Mouse (Mus musculus) liver, embryonic 14.5 days (tissue): ENCODE results near the gene Pkp1. TPM values are rescaled to one million over a fixed set of nuclear protein-coding genes. Genes with fewer than 3 reads are reported as not detected.

Source experiments
- ATAC-seq: fragments of 200-750 bp; cut with Nextera tagmentation; 2 replicates; pipeline ENCODE4 v1.8.0; 2017; ENCODE audit warnings: moderate number of reproducible peaks, mild to moderate bottlenecking, moderate library complexity; ENCODE audit not compliant: insufficient read depth
- DNase-seq, 3 experiments: peaks; one replicate each; pipeline ENCODE4 v3.0.0-alpha.2; 2012 to 2013; ENCODE audit warnings: low read depth in 3 of 3, low spot score in 3 of 3
- H3K27ac ChIP-seq: fragments of 300-500 bp; sonication (generic); 2 replicates; pipeline ENCODE4 v1.5.1; 2014; ENCODE audit warnings: moderate library complexity, mild to moderate bottlenecking, control low read depth, inconsistent platforms
- H3K27me3 ChIP-seq: fragments of 300-500 bp; sonication (generic); 2 replicates; pipeline ENCODE4 v1.6.1; 2014; ENCODE audit warnings: mild to moderate bottlenecking, low read length, moderate library complexity; ENCODE audit not compliant: control insufficient read depth, insufficient read depth
- H3K36me3 ChIP-seq: fragments of 300-500 bp; sonication (generic); replicated peaks from 2 replicates; pipeline ENCODE4 v1.6.1; 2014; ENCODE audit warnings: low read depth; ENCODE audit not compliant: control insufficient read depth, insufficient read depth
- H3K4me1 ChIP-seq, 2 experiments: fragments of 200-500 bp in 1 of 2; fragments of 300-500 bp in 1 of 2; sonication (generic) in 1 of 2; replicated peaks; 2 replicates each; pipeline ENCODE4 v1.6.1; 2012 to 2014; ENCODE audit warnings: antibody characterized with exemption in 1 of 2, inconsistent platforms in 1 of 2, low read length in 1 of 2; ENCODE audit not compliant: control insufficient read depth in 2 of 2, insufficient read depth in 2 of 2
- H3K4me2 ChIP-seq: fragments of 300-500 bp; sonication (generic); 2 replicates; pipeline ENCODE4 v1.6.1; 2014; ENCODE audit warnings: low read depth, mild to moderate bottlenecking, control low read depth, moderate library complexity
- H3K4me3 ChIP-seq, 2 experiments: fragments of 200-500 bp in 1 of 2; fragments of 300-500 bp in 1 of 2; sonication (generic) in 1 of 2; 2 replicates each; pipeline ENCODE4 v1.5.1; 2012 to 2014; ENCODE audit warnings: low read depth in 2 of 2, low read length in 2 of 2, mild to moderate bottlenecking in 2 of 2, control low read depth in 1 of 2, inconsistent platforms in 1 of 2, moderate library complexity in 1 of 2; ENCODE audit not compliant: insufficient read depth in 1 of 2
- H3K9ac ChIP-seq: fragments of 300-500 bp; sonication (generic); replicated peaks from 2 replicates; pipeline ENCODE4 v1.6.1; 2014; ENCODE audit warnings: mild to moderate bottlenecking, control low read depth, moderate library complexity
- H3K9me3 ChIP-seq: fragments of 300-500 bp; sonication (generic); 2 replicates; pipeline ENCODE4 v1.6.1; 2016; ENCODE audit warnings: low read length, mixed read lengths; ENCODE audit not compliant: control insufficient read depth
- CTCF ChIP-seq: IDR thresholded peaks from 2 replicates; pipeline ENCODE4 v1.5.1; 2016; ENCODE audit warnings: antibody characterized with exemption, low read depth, control low read depth
- EP300 ChIP-seq: IDR thresholded peaks from 2 replicates; pipeline ENCODE4 v1.6.1; 2016; ENCODE audit warnings: antibody characterized with exemption, low read depth
- WGBS: fragments of 180-500 bp; shearing (Covaris S2); extraction: QIAGEN DNeasy Blood & Tissue Kit; methylation state at CpG from one replicate; pipeline ENCODE4 v1.1.7; 2014; ENCODE audit not compliant: insufficient replicate concordance; 5-methylcytosine and 5-hydroxymethylcytosine counted together
- polyA plus RNA-seq, 2 experiments: library from polyadenylated mRNA; depleted of rRNA in 1 of 2; stranded (reverse) in 1 of 2; unstranded in 1 of 2; fragments of >200 nt; fragmentation: Nextera tagmentation in 1 of 2; extraction: Ambion mirVana in 1 of 2; gene quantifications; 2 replicates each; pipeline versions ENCODE4 v1.2.1 to v1.2.3; 2012 to 2014

The Pkp1 gene
- polyA plus RNA-seq, 2 experiments = 0.02 TPM; not detected in 1

GRCm38 (mm10) chr1:135861091-135861490 is 57.9 kb downstream of the Pkp1 start:
- no peak for ATAC-seq
- no peak overlapping the region for H3K27ac ChIP-seq
- H3K9ac ChIP-seq = no peak overlapping the region
- no peaks in the 10 kb centered on the region for H3K36me3 ChIP-seq
- TF ChIP-seq EP300 (no peak), CTCF (no peak)
- peaks cover 0 to 4% of the 10 kb centered on the region in 2 experiments; a peak in 1 of 4 replicates for H3K4me1 ChIP-seq
- H3K4me2 ChIP-seq = no peak overlapping the region
- H3K9me3 ChIP-seq = no peaks in the 10 kb centered on the region
- DNase-seq = no peak
- no peaks in the 10 kb centered on the region for H3K27me3 ChIP-seq
- H3K4me3 ChIP-seq = no peak overlapping the region
- 46% methylated on average over 5 of the region's 5 CpGs for WGBS

- H3K4me3 ChIP-seq = no peak overlapping the region
- TF ChIP-seq EP300 = no peak
- no peak for TF ChIP-seq CTCF
- WGBS = 70% methylated on average over 7 of the region's 7 CpGs
- no peaks in the 10 kb centered on the region for H3K9me3 ChIP-seq
- ATAC-seq (no peak), DNase-seq (no peak)
- H3K27me3 ChIP-seq = no peaks in the 10 kb centered on the region
- peaks cover 6 to 8% of the 10 kb centered on the region in 2 experiments; a peak in 3 of 4 replicates for H3K4me1 ChIP-seq
- no peak overlapping the region for H3K4me2 ChIP-seq
- no peak overlapping the region for H3K27ac ChIP-seq
- H3K9ac ChIP-seq = no peak overlapping the region
- no peaks in the 10 kb centered on the region for H3K36me3 ChIP-seq
Observed at GRCm38 (mm10) chr1:135858533-135858932, 60.5 kb downstream of the Pkp1 start.

- peaks cover 6 to 18% of the 10 kb centered on the region in 2 experiments for H3K4me1 ChIP-seq
- no peak for DNase-seq
- no peak overlapping the region for H3K4me3 ChIP-seq
- TF ChIP-seq CTCF (0 out of 2 replicates have a peak, but pooled peaks have one; percentile 5), EP300 (no peak)
- H3K9ac ChIP-seq = no peak overlapping the region
- ATAC-seq = peak; percentile 31; the same call in 1 of the 2 replicates
- H3K4me2 ChIP-seq = no peak overlapping the region
- no peak overlapping the region for H3K27ac ChIP-seq
- no peaks in the 10 kb centered on the region for H3K9me3 ChIP-seq
- 43% methylated on average over 11 of the region's 11 CpGs for WGBS
- no peaks in the 10 kb centered on the region for H3K27me3 ChIP-seq
- H3K36me3 ChIP-seq = no peaks in the 10 kb centered on the region
Observed at GRCm38 (mm10) chr1:135857137-135857775, 61.8 kb downstream of the Pkp1 start.

GRCm38 (mm10) chr1:135856070-135856469 is 62.9 kb downstream of the Pkp1 start:
- Histone ChIP-seq H3K4me3 (no peak overlapping the region), H3K4me1 (peaks cover 6 to 26% of the 10 kb centered on the region in 2 experiments), H3K27me3 (no peaks in the 10 kb centered on the region), H3K27ac (no peak overlapping the region), H3K4me2 (no peak overlapping the region), H3K9ac (no peak overlapping the region), H3K9me3 (no peaks in the 10 kb centered on the region), H3K36me3 (no peaks in the 10 kb centered on the region)
- WGBS = 66% methylated on average over 4 of the region's 4 CpGs
- no peak for DNase-seq
- ATAC-seq = no peak
- TF ChIP-seq CTCF (no peak), EP300 (no peak)

- Histone ChIP-seq H3K4me3 (no peak overlapping the region), H3K36me3 (no peaks in the 10 kb centered on the region), H3K27ac (no peak overlapping the region), H3K4me1 (peaks cover 6 to 29% of the 10 kb centered on the region in 2 experiments), H3K27me3 (no peaks in the 10 kb centered on the region), H3K9ac (no peak overlapping the region), H3K9me3 (no peaks in the 10 kb centered on the region), H3K4me2 (no peak overlapping the region)
- ATAC-seq = no peak
- TF ChIP-seq CTCF (no peak), EP300 (no peak)
- 69% methylated on average over 1 of the region's 1 CpGs for WGBS
- no peak for DNase-seq
Observed at GRCm38 (mm10) chr1:135855344-135855687, 63.7 kb downstream of the Pkp1 start.
